Mouse (Mus musculus) embryo, embryonic 10.5 days (tissue): ENCODE measurements around the gene Tanc2.
A peak's percentile ranks its signal among the peaks of the same experiment; 100 is the strongest.

Source experiments
- DNase-seq: peaks from one replicate; pipeline ENCODE4 v3.0.0-alpha.2; 2015; ENCODE audit warnings: low spot score

Gene Tanc2

GRCm38 (mm10) chr11:105835209-105835608 is 245.4 kb downstream of the Tanc2 start:
- DNase-seq: no peak

GRCm38 (mm10) chr11:105836344-105836891 is 246.6 kb downstream of the Tanc2 start:
- no peak for DNase-seq

- DNase-seq: no peak
These were observed 248.2 kb downstream of the Tanc2 start for GRCm38 (mm10) chr11:105837962-105838361.

- DNase-seq: no peak
These were observed 256.1 kb downstream of the Tanc2 start for GRCm38 (mm10) chr11:105845901-105846300.

- DNase-seq: peak; percentile 47
These were observed 265.7 kb downstream of the Tanc2 start for GRCm38 (mm10) chr11:105855504-105855903.

- DNase-seq: no peak
These were observed 268.3 kb downstream of the Tanc2 start for GRCm38 (mm10) chr11:105858063-105858462.

- DNase-seq: no peak
These were observed 295.8 kb downstream of the Tanc2 start for GRCm38 (mm10) chr11:105885558-105885957.

- no peak for DNase-seq
These were observed 297.5 kb downstream of the Tanc2 start for GRCm38 (mm10) chr11:105887281-105887680.

- no peak for DNase-seq
These were observed 309.4 kb downstream of the Tanc2 start for GRCm38 (mm10) chr11:105899151-105899550.

- no peak for DNase-seq
These were observed 311.7 kb downstream of the Tanc2 start for GRCm38 (mm10) chr11:105901501-105901900.

- DNase-seq: no peak
These were observed 313.2 kb downstream of the Tanc2 start for GRCm38 (mm10) chr11:105902956-105903355.

GRCm38 (mm10) chr11:105905529-105906213 is 315.9 kb downstream of the Tanc2 start:
- DNase-seq: no peak

GRCm38 (mm10) chr11:105907381-105907780 is 317.6 kb downstream of the Tanc2 start:
- no peak for DNase-seq

- DNase-seq: no peak
These were observed 319.1 kb downstream of the Tanc2 start for GRCm38 (mm10) chr11:105908926-105909325.

GRCm38 (mm10) chr11:105909617-105910016 is 319.8 kb downstream of the Tanc2 start:
- no peak for DNase-seq

GRCm38 (mm10) chr11:105911149-105911548 is 321.4 kb downstream of the Tanc2 start:
- DNase-seq: no peak

GRCm38 (mm10) chr11:105911592-105912375 is 322.0 kb downstream of the Tanc2 start:
- peak; percentile 92 for DNase-seq

- DNase-seq: no peak
These were observed 323.8 kb downstream of the Tanc2 start for GRCm38 (mm10) chr11:105913580-105913979.

GRCm38 (mm10) chr11:105920098-105920785 is 330.5 kb downstream of the Tanc2 start:
- no peak for DNase-seq

GRCm38 (mm10) chr11:105920836-105921235 is 331.1 kb downstream of the Tanc2 start:
- no peak for DNase-seq

GRCm38 (mm10) chr11:105921275-105921674 is 331.5 kb downstream of the Tanc2 start:
- no peak for DNase-seq
